Mouse (Mus musculus): ENCODE measurements around the gene Nudt22. TPM values are rescaled to one million over a fixed set of nuclear protein-coding genes. Genes with fewer than 3 reads are reported as not detected.

Nudt22 gene
- total RNA-seq, 1 experiment from 2014 or later, result 9.9 TPM

- ATAC-seq (replicated peaks in 1 of 2; ENCODE audit: insufficient read depth in 1 of 2, low FRiP score in 2 of 2, low TSS enrichment in 1 of 2, low read depth in 1 of 2, poor library complexity in 2 of 2, severe bottlenecking in 2 of 2), result no peak
Measured at GRCm38 (mm10) chr19:6983621-6984020, 12.3 kb downstream of the Nudt22 start.

DNA sequence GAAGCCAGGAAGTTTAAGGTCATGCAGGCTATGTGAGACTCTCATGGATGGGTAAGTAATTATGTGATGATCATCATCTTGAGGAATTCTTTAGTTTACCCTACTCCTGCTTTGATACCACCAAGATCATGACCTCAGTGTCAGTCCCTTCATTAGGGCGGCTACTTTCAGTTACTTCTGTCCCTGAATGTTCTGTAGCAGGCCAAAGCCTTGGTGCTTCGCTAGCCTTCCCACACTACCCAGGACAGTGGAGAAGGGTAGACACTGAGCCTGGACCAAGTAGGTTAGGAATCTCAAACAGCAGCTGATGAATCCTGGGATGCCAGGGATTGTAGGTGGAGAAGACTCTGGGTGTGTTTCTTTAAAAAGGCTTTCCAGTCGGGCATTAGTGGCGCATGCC is 14.5 kb downstream of the Nudt22 start:
- no peak for ATAC-seq (replicated peaks in 1 of 2; ENCODE audit: insufficient read depth in 1 of 2, low FRiP score in 2 of 2, low TSS enrichment in 1 of 2, low read depth in 1 of 2, poor library complexity in 2 of 2, severe bottlenecking in 2 of 2)

DNA sequence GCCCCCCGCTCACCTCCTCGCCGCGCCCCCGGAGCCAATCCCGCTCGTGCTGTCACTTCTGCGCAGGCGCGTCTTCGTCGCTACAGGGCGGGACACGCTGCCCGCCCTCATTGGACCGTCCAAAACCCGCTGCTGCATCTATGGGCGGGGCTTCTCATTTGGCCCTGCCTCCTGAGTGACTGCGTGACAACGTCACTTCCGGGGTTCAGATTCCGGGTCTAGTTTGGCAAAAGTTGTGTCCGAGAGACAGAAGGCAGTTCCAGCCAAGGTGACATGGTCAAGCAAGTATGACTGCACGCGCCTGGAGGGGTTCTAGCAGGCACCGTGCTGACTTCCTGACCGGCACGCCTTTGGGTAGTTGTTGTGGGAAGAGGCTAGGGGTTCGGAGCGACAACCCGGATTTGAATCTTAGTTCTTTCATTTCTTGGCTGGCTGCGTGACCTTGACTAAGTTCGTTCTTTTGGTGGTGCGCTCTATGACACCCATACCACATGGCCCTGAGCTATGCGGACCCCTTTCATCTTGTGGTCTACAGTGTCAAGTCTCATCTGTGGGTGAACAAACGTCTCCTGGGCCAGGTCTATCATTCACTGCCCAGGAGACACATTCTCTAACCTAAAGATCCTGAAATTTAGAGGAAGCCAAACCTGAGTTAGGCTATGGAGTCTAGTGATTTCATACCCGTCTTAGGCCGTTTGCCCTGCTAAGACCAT is 15.4 kb downstream of the Nudt22 start, which contains the start of gene Fkbp2:
TSS of gene Fkbp2 (minus strand) at position 121 of the 713 bp plus-strand sequence.
- peak; percentile 63 for ATAC-seq (replicated peaks in 1 of 2; ENCODE audit: insufficient read depth in 1 of 2, low FRiP score in 2 of 2, low TSS enrichment in 1 of 2, low read depth in 1 of 2, poor library complexity in 2 of 2, severe bottlenecking in 2 of 2)

- peak; percentile 87 to 90 for ATAC-seq (replicated peaks in 1 of 2; ENCODE audit: insufficient read depth in 1 of 2, low FRiP score in 2 of 2, low TSS enrichment in 1 of 2, low read depth in 1 of 2, poor library complexity in 2 of 2, severe bottlenecking in 2 of 2)
Measured at GRCm38 (mm10) chr19:6979486-6980380, 16.2 kb downstream of the Nudt22 start.

DNA sequence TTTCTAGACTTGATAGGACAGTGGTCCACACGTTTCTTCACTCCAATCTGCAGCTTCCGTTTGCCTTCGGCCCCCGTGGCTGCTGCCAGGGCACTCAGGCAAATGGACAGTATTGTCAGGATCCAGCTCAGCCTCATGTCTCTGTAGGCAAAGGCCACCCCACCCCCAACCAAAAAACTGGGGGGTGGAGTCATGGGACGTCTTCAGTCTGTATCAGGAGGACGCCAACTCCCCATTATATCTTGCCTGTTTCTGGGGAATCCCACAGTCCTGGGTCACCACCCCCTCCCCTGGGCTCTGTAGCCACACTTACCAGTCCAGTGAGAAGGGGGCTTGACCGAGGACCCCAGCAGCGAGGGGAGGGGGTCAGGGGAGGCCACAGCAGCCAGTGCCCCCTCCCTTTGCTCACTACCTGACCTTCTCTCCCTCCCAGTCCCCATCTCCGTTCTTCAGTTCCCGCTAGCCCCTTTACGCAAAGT is 16.9 kb downstream of the Nudt22 start:
- no peak for ATAC-seq (replicated peaks in 1 of 2; ENCODE audit: insufficient read depth in 1 of 2, low FRiP score in 2 of 2, low TSS enrichment in 1 of 2, low read depth in 1 of 2, poor library complexity in 2 of 2, severe bottlenecking in 2 of 2)

DNA sequence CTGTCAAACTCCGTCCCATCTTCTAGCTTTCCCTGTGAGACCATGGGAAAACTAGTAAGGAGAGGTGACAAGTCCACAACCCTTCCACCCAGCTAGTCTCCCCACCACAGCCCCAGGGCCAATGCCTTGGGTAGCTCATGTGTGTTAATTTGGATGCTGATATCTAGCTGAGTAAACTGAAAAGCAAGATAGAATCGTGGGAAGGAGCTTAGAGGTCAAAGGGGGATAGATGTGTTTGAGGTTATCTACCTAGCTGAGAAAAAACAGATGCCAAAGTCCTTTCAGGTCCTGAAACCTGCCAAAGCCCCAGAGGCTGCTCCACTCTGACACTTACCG is 17.3 kb downstream of the Nudt22 start:
- ATAC-seq (replicated peaks in 1 of 2; ENCODE audit: insufficient read depth in 1 of 2, low FRiP score in 2 of 2, low TSS enrichment in 1 of 2, low read depth in 1 of 2, poor library complexity in 2 of 2, severe bottlenecking in 2 of 2), result no peak

- no peak for ATAC-seq (replicated peaks in 1 of 2; ENCODE audit: insufficient read depth in 1 of 2, low FRiP score in 2 of 2, low TSS enrichment in 1 of 2, low read depth in 1 of 2, poor library complexity in 2 of 2, severe bottlenecking in 2 of 2)
Measured at GRCm38 (mm10) chr19:6977759-6978638, 17.9 kb downstream of the Nudt22 start.

DNA sequence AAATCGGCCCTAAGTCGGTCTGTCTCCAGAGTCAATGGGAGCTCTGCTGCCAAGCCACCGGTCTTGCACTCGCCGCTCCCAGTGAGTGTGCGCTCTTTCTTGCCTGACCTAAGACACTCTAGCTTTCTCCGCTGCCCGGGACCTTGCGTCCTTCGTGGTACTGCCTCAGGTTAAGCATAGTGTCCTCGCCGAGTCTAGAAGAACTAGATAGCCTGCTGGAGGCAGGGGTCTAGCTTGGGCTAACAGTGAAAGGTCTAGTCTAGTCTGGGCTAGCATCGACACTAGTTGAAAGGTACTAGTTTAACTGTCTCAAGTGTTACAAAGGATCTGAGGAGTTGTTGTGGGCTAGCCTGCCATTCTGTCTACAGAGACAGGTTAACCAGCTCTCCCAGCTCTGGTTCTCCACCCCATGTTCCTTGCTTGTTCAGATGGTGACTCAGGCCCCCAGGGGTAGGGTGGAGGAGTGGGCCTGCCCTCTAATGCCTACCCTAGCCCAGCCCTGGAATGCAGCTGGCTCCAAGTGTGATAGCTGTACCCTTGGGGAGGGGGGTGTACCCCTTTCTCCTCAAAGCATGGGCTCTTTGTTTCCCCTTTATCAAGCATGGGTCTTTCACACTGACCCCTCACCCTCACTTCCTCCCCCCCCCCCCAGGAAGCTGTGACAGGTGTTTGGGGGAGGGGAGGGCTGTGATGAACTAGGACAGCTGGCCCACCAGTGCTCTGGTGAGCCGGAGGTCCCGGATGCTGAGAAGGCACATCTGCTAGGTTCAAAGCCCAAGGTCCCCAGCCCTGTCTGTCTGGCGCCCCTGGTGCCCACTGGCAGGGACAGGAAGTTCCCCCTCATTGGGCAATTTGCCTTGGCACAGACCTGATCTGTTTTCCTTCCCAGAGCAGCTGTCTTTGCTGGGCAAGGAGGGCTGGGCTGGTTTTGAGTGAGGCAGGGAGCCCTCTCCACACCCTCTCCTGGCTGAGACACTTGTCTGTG is 20.1 kb downstream of the Nudt22 start, which contains the start of gene Plcb3:
TSS of gene Plcb3 (minus strand) at position 934 of the 985 bp plus-strand sequence.
- ATAC-seq (replicated peaks in 1 of 2; ENCODE audit: insufficient read depth in 1 of 2, low FRiP score in 2 of 2, low TSS enrichment in 1 of 2, low read depth in 1 of 2, poor library complexity in 2 of 2, severe bottlenecking in 2 of 2), result 0 out of 4 replicates have a peak, but pooled peaks have one; percentile 2 to 8

GRCm38 (mm10) chr19:6974211-6975205 is 21.4 kb downstream of the Nudt22 start, which contains the start of gene Ppp1r14b:
Gene Ppp1r14b, plus strand, starts transcription at chr19:6974968.
- peak; percentile 55 to 61 for ATAC-seq (replicated peaks in 1 of 2; ENCODE audit: insufficient read depth in 1 of 2, low FRiP score in 2 of 2, low TSS enrichment in 1 of 2, low read depth in 1 of 2, poor library complexity in 2 of 2, severe bottlenecking in 2 of 2)

GRCm38 (mm10) chr19:6973581-6974190 is 22.2 kb downstream of the Nudt22 start:
- no peak for ATAC-seq (replicated peaks in 1 of 2; ENCODE audit: insufficient read depth in 1 of 2, low FRiP score in 2 of 2, low TSS enrichment in 1 of 2, low read depth in 1 of 2, poor library complexity in 2 of 2, severe bottlenecking in 2 of 2)

GRCm38 (mm10) chr19:6972247-6972917 is 23.5 kb downstream of the Nudt22 start:
- ATAC-seq (replicated peaks in 1 of 2; ENCODE audit: insufficient read depth in 1 of 2, low FRiP score in 2 of 2, low TSS enrichment in 1 of 2, low read depth in 1 of 2, poor library complexity in 2 of 2, severe bottlenecking in 2 of 2), result no peak

DNA sequence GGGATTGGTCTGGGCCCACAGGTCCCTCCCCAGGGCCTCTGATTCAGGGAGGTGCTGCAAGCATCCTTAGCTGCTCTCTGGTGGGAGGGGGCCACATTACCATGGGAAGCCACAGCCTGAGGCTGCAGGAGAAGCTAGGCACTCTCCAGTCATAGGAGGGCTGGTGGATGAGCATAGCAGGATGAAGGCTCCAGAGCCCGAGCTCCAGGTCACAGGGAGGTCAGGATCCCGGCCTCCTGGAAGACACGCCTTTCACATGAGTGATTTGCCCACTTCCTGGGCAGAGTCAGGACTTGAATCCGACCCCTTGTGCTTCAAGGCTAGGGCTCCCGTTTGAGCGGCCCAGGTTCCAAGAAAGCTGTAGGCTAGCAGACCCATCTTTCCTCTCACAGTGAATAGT is 24.3 kb downstream of the Nudt22 start:
- ATAC-seq (replicated peaks in 1 of 2; ENCODE audit: insufficient read depth in 1 of 2, low FRiP score in 2 of 2, low TSS enrichment in 1 of 2, low read depth in 1 of 2, poor library complexity in 2 of 2, severe bottlenecking in 2 of 2), result no peak

DNA sequence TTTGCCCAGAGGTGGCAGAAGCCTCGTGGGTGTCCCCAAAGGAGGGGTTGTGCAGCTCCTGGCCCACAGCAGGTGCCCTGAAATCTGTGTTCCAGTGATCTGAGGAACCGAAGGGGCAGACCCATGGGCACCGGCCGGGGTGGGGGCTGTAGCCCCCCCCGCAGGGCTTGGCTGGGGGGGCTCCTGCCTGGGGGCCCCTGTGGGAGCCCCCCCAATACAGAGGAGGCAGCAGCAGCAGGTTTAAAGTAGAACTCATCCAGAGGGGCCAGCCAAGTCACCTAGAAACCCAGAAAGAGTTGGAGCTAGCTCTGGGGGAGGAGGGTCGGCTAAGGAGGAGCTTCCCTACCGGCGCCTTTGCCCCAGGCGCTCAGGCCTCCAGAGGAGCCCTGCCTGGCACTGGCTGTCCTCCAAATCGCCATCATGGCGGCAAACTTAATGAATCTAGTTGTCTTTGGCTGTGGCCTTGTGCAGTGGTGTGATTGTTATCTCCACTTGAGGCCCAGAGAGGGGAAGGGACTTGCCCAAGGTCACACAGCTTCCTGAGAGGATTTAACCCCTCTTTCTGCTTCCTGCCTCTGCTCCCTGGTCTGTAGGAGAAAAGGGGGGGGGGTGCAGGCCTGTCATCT is 25.3 kb downstream of the Nudt22 start:
- ATAC-seq (replicated peaks in 1 of 2; ENCODE audit: insufficient read depth in 1 of 2, low FRiP score in 2 of 2, low TSS enrichment in 1 of 2, low read depth in 1 of 2, poor library complexity in 2 of 2, severe bottlenecking in 2 of 2), result no peak
